Mouse (Mus musculus): ENCODE measurements around the gene Smtnl1.

DNA sequence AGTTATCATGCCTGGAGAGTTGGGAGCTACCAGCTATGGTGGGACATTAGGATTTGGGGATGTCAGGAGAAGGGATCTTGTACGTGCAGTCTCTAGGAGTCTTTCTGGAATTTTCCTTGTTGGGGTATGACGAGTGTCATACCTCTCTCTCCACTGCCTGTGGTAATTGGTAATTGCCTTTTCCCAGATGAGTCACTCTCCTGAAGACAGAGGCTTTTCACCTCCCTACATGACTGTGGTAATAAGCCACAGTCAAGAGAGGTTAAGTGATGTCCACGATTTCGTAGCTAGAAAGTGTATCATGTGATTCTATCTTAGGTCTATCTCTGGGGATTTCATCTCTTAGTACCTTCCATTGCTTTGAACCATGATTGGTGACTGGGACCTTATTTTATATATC lies 50.0 kb downstream of the Smtnl1 start:
- TF ChIP-seq POLR2A (IDR thresholded peaks at IDR 0.05; ENCODE audit: low read depth, low read length) (no peak), CTCF (IDR thresholded peaks at IDR 0.05; ENCODE audit: borderline replicate concordance, insufficient read depth, low read length) (no peak)
